Mouse (Mus musculus): Measurements from ENCODE around the gene Emilin3.

DNA sequence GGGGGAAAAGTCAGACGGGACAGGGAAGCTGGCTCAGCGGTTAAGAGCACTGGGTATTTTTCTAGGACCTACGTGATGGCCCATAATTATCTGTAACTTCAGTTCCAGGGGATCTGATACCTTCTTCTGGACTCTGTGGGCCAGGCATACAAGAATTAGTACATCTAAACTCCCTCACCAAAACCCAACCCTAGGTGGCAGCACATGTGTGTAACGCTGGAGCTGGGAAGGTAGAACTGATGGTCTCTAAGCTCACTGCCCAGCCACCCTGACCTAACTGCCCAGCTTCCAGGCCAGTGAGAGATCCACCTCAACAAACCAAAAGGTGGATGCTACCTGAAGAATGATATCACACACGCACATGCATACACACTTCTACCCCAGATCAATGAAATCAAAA lies 46.6 kb upstream of the Emilin3 start:
- TF ChIP-seq CTCF (IDR thresholded peaks at IDR 0.05; ENCODE audit: extremely low read depth, insufficient read depth, insufficient read length, insufficient replicate concordance) (no peak), POLR2A (IDR thresholded peaks at IDR 0.05; ENCODE audit: low read depth, low read length) (no peak)
